Mouse (Mus musculus): ENCODE results near the gene Stat5b.
A peak's percentile ranks its signal among the peaks of the same experiment; 100 is the strongest.

The Stat5b gene

DNA sequence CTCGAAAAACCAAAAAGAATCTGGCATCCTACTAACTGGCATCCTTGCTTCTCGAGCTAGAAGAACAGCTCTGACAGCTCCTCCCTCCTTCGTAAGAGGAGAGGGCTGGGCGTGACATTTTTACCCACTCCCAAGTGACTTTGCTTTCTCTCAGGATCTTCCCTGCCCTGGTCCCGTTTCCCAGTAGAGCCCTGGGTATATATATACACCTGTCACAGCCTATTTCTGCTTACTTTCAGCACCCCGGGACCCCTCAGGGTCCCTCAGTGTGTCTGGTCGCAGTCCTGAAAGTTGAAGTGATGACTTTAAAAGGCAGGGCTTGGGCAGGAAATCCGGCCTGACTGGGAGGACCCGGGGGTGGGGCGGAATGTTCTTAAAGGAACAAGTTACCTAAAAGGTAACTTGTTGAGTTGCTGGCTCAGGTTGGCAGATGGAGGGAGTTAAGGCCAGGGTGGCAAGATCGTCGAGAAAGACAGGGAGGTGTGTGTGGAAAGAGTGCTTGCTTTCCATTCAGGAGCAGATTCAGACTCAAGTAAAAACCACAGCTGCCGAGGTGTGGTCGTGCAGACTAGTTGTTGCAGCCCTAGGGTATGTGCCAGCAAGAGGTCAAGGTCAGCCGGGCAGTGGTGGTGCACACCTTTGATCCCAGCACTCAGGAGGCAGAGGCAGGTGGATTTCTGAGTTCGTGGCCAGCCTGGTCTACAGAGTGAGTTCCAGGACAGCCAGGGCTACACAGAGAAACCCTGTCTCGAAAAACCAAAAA is 79.7 kb downstream of the Stat5b start, which contains the start of gene Ghdc:
TSS of gene Ghdc (minus strand) at position 312 of the 763 bp plus-strand sequence.
- peak; percentile 82 to 88 for DNase-seq (ENCODE audit: low spot score in 2 of 2)

DNA sequence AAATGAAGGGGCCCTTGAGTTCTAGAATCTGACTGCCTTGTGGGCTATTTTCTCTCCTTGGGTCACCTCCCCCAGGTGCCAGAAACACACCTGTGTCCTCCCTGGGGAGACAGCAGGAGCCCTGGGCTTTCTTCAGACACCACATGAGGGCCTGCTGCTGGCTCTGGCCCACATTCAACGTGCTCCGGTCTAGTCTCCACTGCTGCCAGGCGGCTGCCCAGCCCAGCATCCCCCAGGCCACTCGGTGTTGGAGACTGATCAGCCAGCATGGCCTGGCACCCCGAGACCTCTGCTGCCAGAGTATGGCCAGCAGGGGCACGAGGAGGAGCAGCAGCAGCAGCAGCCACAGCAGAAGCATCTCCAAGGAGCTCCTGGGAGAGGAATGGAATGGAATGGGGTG is 80.5 kb downstream of the Stat5b start:
- DNase-seq (ENCODE audit: low spot score in 2 of 2), result no peak

DNA sequence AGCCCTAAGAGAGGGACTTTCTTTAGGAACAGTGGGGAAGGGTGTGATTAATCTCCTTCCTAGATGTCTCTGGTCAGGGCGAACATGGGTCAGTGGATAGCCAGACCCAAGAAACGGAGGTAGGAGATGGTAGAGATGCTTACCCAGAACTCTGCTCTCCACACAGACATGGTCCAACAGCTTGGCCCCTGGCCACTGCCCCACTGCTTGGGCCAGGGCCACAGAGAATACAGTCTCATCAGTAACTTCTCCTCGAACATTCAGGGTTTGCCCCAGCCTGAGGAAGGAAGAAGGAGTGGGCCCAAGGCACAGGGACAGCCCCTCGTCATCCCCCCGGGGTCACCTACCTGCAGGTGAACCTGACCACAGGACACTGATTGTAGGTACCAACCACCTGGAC is 82.7 kb downstream of the Stat5b start:
- DNase-seq (ENCODE audit: low spot score in 2 of 2), result no peak

DNA sequence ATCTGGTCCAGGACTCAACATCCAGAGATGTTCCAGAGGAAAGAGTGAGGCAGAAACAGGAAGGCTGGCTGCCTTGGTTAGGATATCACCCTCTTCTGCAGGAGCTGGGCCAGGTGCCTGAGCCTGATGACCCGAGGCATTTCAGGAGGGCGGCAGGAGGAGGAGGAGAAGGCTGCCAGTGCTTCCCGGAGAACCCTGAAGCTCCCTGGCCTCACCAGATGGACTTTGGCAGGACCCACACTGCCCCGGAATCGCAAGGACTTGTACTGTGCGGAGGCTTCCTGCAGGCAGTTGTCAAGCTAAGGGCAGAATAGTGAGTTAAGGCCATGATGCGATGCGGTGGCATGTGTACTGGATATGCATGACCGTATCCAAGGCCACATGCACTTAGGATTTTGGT is 83.8 kb downstream of the Stat5b start:
- no peak for DNase-seq (ENCODE audit: low spot score in 2 of 2)

DNA sequence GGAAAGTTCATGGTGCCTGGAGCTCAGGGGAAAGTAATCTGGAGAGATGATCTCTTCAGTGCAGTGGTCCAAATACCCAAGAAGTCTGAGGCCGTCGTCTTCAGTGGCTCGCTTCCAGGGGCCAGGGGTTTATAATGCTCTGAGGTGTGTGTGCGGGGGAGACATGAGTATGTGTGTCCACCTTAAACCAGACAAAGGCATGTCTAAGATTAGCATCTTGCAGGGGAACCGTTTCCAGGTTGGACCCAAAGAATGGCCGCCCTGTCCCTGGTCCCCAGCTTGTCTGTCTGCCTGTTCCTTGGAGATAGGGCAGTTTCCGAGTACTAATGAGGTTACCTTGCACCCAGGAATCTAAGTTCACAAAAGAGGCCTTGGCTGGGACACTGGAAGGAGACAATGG is 87.7 kb downstream of the Stat5b start, which contains the start of gene Hcrt:
TSS of gene Hcrt (minus strand) at position 101 of the 400 bp plus-strand sequence.
- no peak for DNase-seq (ENCODE audit: low spot score in 2 of 2)

DNA sequence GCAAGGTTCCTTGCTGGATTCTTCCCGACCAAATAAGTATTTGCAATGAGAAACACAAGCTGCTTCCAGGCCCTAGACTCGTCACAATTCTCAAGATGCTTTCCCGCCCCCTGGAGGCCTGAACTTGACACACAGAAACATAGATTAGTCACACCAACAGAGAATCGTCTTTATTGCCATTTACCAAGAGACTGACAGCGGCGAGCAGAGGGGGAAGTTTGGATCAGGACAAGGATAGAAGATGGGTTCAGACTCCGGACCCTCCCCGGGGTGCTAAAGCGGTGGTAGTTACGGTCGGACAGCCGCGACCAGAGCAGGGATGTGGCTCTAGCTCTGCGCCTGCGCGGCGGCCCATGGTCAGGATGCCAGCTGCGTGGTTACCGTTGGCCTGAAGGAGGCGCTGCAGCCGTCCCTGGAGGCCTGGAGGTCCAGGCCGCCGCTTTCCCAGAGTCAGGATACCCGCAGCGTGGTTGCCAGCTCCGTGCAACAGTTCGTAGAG is 88.9 kb downstream of the Stat5b start:
- peak; percentile 90 to 93 for DNase-seq (ENCODE audit: low spot score in 2 of 2)

DNA sequence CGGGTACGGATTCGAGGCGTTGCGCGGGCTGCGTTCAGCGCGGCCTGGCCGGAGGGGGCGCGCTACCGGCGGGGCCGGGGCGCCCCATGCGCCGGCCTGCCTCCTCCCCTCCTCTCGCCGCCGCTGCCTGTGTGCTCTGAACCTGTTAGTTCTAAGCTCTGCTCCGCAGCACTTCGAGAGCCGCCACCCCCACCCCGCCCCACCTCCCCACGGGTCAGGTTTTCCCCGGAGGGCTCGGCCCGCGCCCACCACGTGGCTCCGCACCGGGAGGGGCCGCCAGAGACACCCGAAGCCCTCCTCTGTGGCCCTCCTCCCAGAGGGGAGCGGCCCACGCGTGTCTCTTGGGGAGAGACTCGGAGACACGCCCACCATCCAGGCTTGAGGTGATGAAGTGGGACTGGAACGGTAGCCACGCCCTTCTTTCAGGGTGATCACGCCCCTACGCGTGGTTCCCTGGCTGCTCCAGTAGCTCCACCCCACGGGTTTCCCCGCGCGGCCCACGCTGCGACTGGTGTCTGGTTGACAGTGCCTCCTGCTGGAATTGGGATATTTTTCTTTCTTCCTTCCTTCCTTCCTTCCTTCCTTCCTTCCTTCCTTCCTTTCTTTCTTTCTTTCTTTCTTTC is 90.8 kb downstream of the Stat5b start, which contains the start of gene Kcnh4:
TSS of gene Kcnh4 (minus strand) at position 332 of the 623 bp plus-strand sequence.
- peak; percentile 92 to 96 for DNase-seq (ENCODE audit: low spot score in 2 of 2)

DNA sequence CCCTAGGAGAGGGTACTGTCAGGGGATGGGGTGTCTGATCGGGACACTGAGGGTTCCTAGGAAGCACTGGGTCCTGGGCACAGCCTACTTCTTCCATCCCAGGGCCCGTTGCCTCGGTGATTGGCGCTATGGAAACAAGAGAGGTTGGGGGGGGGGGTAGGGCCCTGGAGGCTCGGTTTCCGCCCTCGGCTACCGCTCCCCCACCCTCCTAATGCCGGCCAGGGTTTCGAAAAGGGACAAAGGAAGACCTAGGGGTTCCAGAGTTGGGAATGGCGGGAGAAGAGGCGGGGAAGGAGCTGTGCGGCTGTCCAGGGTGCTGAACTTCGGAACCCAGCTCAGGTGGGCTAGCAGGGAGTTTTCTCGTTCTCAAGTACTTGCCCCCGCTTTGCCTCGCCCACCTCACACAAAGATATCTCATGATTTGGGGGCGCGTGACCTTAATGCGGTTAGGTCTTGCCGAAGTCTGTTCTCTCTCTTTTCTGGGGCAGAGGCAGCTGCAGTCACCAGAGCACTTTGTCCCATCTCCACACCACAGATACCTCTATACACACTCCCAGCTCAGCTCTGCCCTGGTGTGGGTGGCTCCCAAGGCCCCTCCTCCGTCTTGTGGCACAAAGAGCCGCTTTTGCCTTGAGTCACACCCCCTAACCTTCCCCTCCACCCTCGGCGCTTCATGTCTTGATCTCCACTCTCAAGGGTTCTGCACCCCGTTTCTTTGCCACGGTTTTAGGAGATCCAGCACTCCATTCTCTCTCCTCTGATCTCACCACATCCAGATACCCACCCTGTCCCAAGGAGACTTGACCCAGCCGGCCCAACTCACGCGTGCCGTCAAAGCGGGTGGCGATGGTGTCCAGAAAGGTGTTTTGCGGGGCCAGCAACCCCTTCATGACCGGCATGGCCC is 91.6 kb downstream of the Stat5b start:
- DNase-seq (ENCODE audit: low spot score in 2 of 2), result peak in 1 of 2 experiments; percentile 43

DNA sequence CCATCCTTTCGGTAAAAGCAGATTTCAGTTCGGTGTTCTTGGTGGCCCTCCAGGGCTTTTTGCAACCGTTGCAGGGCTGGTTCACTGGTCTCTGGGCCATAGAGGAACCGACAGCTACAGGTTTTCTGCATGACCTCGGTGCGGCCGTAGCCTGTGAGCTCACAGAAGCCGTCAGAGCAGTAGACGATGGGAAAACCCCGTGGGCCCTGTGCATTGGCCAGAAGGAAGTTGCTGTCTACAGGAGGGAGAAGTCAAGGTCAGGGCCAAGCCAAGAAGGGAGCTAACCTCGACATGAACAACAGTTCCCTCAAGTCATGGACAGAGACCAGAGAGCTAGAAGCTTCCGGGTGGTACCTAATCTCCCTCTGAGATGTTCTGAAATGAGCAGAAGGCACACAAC is 93.0 kb downstream of the Stat5b start:
- DNase-seq (ENCODE audit: low spot score in 2 of 2), result no peak

DNA sequence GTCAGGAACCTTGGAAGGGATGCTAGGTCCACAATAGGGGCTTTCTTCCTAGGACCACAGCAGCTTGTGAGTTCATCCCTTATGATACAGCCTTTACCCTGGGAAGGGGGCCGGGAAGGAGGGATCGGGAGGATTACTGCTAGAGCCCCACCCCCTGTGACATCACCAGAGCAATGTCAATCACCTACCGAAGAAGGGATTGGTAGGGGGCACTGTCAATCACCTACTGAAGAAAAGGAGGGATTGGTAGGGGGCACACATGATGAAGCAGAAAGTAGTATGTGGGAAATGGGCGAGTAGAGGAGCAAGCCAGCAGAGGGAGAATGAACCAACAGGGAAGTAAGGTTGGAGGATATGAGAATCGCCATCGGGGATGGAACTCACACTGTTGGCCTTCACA is 94.0 kb downstream of the Stat5b start:
- no peak for DNase-seq (ENCODE audit: low spot score in 2 of 2)

DNA sequence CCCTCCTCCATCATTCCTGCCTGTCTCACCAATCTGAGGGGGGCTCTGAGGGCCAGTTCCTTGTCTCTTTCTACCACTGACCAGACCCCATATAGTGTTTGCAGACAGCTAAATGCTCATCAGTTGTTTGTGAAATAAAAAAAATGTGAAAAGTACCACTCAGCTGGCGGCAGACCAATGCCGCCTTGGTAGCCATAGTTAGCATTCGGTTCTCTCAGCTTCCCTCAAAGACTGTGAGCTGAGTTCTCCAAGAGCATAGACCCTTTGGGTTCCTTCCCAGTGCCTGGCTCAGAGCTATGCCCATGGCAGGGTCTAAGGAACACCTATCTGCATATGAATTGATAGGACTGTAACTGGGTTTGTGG is 95.8 kb downstream of the Stat5b start:
- peak; percentile 42 to 66 for DNase-seq (ENCODE audit: low spot score in 2 of 2)

DNA sequence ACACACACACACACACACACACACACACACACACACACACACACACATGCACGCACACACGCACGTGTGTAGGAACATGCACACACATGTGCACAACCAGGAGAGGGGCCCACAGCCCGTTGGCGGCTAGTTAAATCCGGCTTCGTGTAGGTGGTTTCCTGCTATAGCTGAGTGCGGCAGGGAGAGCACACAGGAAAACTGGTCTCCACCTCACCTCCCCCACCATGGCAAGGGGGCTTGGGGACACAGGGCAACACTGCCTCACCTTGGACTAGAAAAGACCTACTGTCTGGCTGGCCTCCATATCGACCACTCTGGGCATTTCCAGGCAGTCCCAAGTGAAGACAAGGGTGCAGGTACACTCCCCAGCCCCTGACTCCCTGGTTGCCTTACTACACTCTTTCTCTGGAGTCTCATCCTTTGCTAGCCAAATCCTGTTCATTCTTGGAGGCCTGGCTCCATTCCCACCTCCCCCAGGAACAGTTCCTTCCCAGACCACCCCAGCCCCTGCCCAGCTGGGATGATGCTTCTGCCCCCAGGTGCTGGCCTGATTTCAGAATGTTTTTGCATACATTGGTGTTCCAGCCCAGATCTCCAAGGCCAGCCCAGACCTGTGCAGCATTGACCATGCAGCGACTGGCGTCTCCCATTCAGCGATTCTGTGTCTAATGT is 96.4 kb downstream of the Stat5b start:
- DNase-seq (ENCODE audit: low spot score in 2 of 2), result peak; percentile 75 to 79

DNA sequence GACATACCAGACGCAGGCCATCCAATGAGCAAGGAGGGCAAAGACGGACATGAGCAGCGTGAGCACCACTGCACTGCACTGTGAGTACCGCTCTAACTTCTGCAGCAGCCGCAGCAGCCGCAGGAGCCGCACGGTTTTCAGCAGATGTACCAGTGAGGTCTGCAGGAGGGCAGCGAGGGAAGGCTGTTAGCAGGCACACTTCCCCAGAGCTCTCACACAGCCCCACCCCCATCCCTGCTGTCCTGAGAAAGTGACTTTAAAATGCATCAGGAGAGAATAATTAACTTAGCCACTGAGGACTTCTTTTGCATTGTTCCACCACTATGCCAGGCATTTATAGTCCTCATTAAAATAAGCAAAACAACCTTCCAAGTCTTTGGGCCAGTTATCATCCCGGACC is 98.2 kb downstream of the Stat5b start:
- no peak for DNase-seq (ENCODE audit: low spot score in 2 of 2)

DNA sequence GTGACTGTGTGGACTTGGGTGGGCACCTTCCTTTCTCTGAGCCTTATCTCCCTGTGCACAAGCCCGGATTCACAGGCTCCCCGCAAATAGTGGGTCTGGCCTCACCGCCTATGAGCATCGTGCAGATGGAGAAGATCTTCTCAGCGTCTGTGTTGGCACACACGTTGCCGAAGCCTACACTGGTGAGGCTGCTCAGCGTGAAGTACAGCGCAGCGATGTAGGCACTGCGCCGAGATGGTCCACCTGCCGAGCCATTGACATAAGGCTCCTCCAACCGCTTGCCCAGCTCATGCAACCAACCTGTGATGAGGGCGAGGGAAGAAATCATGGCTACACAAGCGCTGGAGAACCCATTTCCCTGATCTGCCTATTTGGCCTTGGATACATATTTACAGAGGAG is 100.4 kb downstream of the Stat5b start:
- DNase-seq (ENCODE audit: low spot score in 2 of 2), result no peak

DNA sequence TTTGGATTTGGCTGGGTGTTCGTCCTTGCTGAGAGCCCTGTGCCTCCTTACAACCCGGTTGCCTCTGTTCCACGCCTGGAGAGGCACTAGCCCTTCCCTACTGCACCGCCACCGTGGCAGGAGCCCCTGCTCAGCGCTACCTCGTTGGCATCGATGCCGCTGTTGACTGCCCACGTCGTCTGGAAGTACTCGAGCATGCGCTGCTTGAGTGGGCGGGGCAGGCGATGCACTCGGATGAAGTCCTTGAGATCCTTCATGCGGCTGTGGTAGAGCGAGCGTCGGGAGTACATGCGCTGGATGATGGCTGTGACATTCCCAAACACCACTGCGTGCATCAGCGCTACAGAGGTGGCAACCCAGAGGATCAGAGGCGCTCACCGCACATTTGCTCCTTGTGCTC is 101.1 kb downstream of the Stat5b start:
- peak; percentile 56 to 57 for DNase-seq (ENCODE audit: low spot score in 2 of 2)

DNA sequence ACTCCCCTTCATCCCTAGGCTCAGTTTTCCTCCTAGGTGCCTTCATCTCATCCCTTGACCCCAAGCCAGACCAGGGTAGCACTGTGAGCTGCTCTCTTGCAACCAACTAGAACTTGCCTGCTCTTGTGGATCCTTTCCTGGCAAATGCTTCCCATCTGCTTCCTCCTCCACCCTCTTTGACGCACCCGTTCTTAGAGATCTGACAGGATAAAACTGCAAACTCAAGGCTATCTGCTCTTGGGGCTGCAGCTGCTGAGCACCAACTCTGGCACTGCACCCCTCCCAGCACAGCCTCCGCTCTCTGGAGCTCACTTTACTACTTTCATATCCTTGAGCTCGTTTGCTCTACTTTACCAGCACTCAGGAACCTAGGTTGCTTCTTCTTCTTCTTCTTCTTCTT is 101.9 kb downstream of the Stat5b start:
- no peak for DNase-seq (ENCODE audit: low spot score in 2 of 2)

DNA sequence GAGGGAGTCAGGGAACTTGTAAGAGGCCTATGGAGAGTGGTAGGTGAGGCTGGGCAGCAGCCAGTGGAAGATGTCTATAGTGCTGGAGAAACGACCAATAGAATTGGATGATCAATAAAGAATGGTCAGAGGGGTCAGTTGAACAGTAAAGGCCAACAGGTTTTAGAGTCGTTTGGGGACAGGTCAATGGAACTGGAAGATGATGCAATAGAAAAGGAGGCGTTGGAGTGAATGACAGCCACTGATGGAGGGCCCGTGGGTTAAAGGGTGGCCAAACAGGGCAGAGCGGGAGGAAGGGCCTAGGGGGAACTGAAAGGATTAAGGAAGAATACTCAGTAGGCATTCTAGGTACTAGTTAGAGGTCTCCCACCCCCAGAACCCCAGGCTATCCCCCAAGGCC is 103.4 kb downstream of the Stat5b start:
- no peak for DNase-seq (ENCODE audit: low spot score in 2 of 2)

DNA sequence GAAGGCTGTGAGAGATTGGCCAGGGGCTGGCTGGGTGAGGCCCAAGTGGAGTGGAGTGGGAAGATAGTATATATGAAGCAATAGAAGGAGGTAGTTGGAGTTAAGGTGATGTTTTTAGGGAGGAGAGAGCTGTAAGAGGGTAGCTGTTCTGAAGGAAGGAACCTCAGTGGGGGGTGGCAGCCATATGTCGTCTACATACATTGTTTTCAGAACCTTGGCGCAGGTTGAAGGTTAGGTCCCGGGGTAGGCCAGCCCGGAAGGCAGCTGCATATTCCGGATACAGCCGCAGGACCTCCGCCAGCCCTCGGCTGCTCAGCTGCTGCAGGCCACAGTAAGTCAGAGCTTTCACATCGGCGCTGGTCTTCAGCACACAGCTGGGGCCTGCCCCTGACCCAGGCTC is 104.0 kb downstream of the Stat5b start:
- DNase-seq (ENCODE audit: low spot score in 2 of 2), result no peak

DNA sequence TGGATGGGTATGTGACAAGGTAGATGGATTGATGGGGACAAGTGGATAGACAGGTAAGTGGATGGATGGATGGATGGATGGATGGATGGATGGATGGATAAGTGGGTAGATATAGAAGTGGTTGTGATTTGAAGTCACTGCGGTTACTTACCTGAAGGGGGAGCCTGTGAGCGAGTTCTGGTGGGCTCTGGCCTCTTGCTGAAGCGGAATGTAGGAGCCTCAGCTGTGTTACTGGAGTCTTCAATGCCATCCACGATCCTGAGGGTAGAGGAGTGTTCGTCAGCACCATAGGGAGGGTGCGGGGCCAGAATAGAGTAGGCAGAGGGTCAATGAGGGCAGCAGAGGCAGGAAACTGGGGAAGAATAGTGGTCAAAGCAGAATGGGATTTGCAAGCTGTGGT is 105.4 kb downstream of the Stat5b start:
- DNase-seq (ENCODE audit: low spot score in 2 of 2), result peak; percentile 64 to 70

DNA sequence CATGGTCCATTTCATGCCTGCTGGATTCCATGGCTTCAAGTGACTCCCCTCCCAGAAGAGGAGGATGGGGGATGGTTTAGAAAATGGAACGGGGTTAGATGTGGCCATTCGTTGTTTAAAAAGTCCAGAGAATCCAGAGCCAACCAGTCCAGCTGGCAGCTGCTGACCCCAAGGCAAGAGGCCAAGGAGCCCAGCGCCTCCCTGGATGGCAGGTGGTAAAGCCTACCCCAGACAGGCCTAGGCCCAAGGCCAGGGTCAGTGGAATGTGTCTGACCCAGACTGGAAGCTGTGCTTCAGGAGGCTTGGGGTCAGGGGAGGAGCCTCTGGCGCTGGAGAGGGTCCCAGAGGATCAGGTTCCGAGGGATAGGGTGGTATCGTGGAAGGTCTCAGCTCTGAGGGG is 109.2 kb downstream of the Stat5b start:
- no peak for DNase-seq (ENCODE audit: low spot score in 2 of 2)

DNA sequence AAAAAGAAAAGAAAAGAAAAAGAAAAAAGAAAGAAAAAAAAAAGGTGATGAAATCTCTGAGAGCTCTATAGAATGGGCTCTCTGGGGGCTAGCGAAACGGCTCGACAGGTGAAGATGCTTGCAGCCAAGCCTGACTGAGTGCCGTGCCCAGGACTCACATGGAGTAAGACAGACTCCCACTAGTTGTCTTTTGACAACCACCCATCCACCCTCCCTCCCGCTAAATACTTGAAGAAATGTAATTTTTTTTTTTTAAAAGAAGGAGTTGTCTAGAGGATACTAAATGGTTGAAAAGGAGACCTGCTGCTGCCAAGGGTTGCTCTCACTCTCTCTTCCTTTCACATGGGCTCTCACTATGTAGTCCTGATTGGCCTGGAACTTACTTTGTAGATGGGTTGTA is 111.8 kb downstream of the Stat5b start:
- no peak for DNase-seq (ENCODE audit: low spot score in 2 of 2)

Data from right cerebral cortex, adult 2 months (tissue).